Mouse (Mus musculus) heart, embryonic 16.5 days (tissue): ENCODE data around the gene Scamp5. TPM values are rescaled to one million over a fixed set of nuclear protein-coding genes. Genes with fewer than 3 reads are reported as not detected.

ENCODE experiments used
- ATAC-seq: fragments of 200-750 bp; cut with Nextera tagmentation; replicated peaks from 2 replicates; pipeline ENCODE4 v1.8.0; 2017; ENCODE audit warnings: moderate number of reproducible peaks; ENCODE audit not compliant: insufficient read depth, low FRiP score; ENCODE audit errors: extremely low read depth
- H3K27ac ChIP-seq: fragments of 300-500 bp; sonication (generic); 2 replicates; pipeline ENCODE4 v1.5.1; 2014; ENCODE audit warnings: mild to moderate bottlenecking, low read length, control low read depth, moderate library complexity
- H3K27me3 ChIP-seq: fragments of 300-500 bp; sonication (generic); 2 replicates; pipeline ENCODE4 v1.6.1; 2014; ENCODE audit warnings: low read length, mixed read lengths; ENCODE audit not compliant: control insufficient read depth, insufficient read depth
- H3K36me3 ChIP-seq: fragments of 300-500 bp; sonication (generic); 2 replicates; pipeline ENCODE4 v1.6.1; 2014; ENCODE audit not compliant: control insufficient read depth, insufficient read depth
- H3K4me1 ChIP-seq: fragments of 300-500 bp; sonication (generic); 2 replicates; pipeline ENCODE4 v1.6.1; 2014; ENCODE audit warnings: low read length, mixed read lengths; ENCODE audit not compliant: control insufficient read depth, insufficient read depth
- H3K4me2 ChIP-seq: fragments of 300-500 bp; sonication (generic); 2 replicates; pipeline ENCODE4 v1.6.1; 2014; ENCODE audit warnings: low read depth, mild to moderate bottlenecking, control low read depth, low read length
- H3K4me3 ChIP-seq: fragments of 300-500 bp; sonication (generic); 2 replicates; pipeline ENCODE4 v1.5.1; 2014; ENCODE audit warnings: mild to moderate bottlenecking, control low read depth, low read length
- H3K9ac ChIP-seq: fragments of 300-500 bp; sonication (generic); 2 replicates; pipeline ENCODE4 v1.6.1; 2014; ENCODE audit warnings: low read length, control low read depth
- H3K9me3 ChIP-seq: fragments of 300-500 bp; sonication (generic); replicated peaks from 2 replicates; pipeline ENCODE4 v1.6.1; 2016; ENCODE audit warnings: low read length; ENCODE audit not compliant: control insufficient read depth
- WGBS: fragments of 180-500 bp; shearing (Covaris S2); extraction: QIAGEN DNeasy Blood & Tissue Kit; methylation state at CpG from one replicate; pipeline ENCODE4 v1.1.7; 2014; 5-methylcytosine and 5-hydroxymethylcytosine counted together
- polyA plus RNA-seq: library from polyadenylated mRNA; unstranded; fragments of >200 nt; fragmentation: Nextera tagmentation; extraction: Ambion mirVana; gene quantifications from 2 replicates; pipeline ENCODE4 v1.2.1, GENCODE M21; 2015

Scamp5 gene
- polyA plus RNA-seq, 1 experiment from 2014 or later = 7.9 TPM

DNA sequence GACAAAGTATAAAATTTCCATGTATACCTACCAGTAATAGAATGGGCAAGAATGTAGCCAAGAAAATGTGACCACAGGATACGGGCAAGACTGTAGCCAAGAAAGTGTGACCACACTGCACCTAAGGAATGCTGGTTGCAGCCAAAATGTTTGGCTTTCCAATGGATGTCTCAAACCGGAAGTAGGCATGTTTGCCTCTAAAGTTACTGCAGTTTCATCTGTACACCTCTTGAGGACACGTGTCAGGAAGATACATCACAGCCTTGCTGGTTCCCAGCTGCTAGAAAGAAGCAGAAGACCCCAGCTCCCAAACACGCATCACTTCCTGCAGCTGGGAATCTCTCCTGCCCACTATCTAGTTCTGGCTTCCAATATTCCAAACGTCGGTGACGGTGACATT is 28.8 kb downstream of the Scamp5 start:
- Histone ChIP-seq H3K9me3 (no peaks in the 10 kb centered on the region), H3K4me2 (peak overlapping the region; percentile 77), H3K36me3 (no peaks in the 10 kb centered on the region), H3K4me3 (peak overlapping the region; percentile 64), H3K4me1 (peaks cover 22% of the 10 kb centered on the region), H3K27ac (peak overlapping the region; percentile 72), H3K9ac (peak overlapping the region; percentile 78), H3K27me3 (no peaks in the 10 kb centered on the region)
- 28% methylated on average over 7 of the region's 7 CpGs for WGBS
- ATAC-seq = no peak

GRCm38 (mm10) chr9:57437896-57438614 is 29.8 kb downstream of the Scamp5 start:
- no peak overlapping the region; the same call in 1 of the 2 replicates for H3K9ac ChIP-seq
- no peak overlapping the region for H3K4me2 ChIP-seq
- 67% methylated on average over 10 of the region's 10 CpGs for WGBS
- H3K4me3 ChIP-seq = no peak overlapping the region
- peaks cover 30% of the 10 kb centered on the region for H3K4me1 ChIP-seq
- H3K27me3 ChIP-seq = no peaks in the 10 kb centered on the region
- no peaks in the 10 kb centered on the region for H3K36me3 ChIP-seq
- H3K9me3 ChIP-seq = no peaks in the 10 kb centered on the region
- no peak for ATAC-seq
- no peak overlapping the region; the same call in 1 of the 2 replicates for H3K27ac ChIP-seq

DNA sequence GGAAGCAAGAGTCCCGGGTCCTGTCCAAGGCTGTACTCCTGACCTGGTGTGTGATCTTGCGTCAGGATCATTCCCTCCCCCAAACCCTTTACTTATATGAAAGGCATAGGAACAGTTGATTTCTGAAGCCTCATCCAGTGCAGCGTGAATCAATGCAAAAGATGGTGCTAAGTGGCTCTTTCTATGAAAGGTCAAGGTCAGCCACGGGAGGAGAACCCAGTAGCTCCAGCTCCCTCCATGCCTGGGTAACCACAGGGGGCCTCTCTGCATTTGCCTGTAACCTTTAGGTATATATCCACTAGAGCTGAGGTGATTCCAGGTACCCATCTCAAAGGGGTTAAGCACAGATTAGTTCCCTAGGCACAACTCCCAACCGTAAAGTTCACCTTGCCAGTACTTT is 31.7 kb downstream of the Scamp5 start:
- WGBS = 87% methylated on average over 5 of the region's 5 CpGs

DNA sequence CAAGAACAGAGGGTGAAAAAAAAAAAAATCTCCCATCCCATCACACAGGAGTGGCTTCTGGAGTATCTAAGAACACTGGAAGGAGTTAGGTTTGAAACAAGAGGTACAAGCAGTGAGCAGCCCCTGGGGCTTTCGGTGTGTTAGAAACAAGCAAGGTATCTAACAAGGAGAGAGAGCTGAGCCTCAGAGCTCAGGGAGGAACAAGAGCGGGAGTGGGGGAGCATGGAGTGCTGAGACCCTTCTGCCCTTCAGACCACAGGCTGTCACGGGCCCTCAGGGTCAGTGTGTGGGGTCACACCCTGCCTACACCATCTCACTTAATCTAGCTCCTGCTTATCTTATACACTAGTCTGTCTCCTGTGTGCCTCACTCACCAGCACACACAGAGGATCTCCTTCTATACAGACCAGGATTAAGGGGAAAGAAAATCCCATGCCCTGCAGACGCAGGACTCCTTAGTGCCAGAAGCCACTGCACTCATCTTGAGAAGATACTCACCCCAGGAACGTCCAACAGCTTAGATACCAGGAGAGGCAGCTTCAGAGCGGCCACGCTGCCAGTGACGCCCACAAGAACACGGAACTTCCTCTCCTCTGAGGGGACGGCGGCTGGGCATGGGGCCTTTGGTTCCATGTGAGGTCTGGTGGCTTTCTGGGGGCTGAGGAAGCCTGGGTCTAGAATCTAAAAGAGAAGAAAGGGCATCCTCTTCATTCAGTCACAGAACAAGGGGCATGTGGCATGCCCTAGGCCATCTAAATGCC is 33.3 kb downstream of the Scamp5 start:
- ATAC-seq = no peak
- WGBS = 80% methylated on average over 11 of the region's 11 CpGs
- Histone ChIP-seq H3K9me3 (no peaks in the 10 kb centered on the region), H3K27ac (no peak overlapping the region), H3K4me1 (peaks cover 37% of the 10 kb centered on the region), H3K4me2 (no peak overlapping the region), H3K4me3 (no peak overlapping the region), H3K9ac (no peak overlapping the region), H3K36me3 (no peaks in the 10 kb centered on the region), H3K27me3 (no peaks in the 10 kb centered on the region)

More for the DNA sequence above, 31.7 kb downstream of the Scamp5 start:
- H3K27ac ChIP-seq = no peak overlapping the region
- H3K27me3 ChIP-seq = no peaks in the 10 kb centered on the region
- no peaks in the 10 kb centered on the region for H3K36me3 ChIP-seq
- H3K9ac ChIP-seq = no peak overlapping the region
- ATAC-seq = no peak
- H3K9me3 ChIP-seq = no peaks in the 10 kb centered on the region
- H3K4me3 ChIP-seq = no peak overlapping the region
- peaks cover 37% of the 10 kb centered on the region for H3K4me1 ChIP-seq
- no peak overlapping the region for H3K4me2 ChIP-seq

DNA sequence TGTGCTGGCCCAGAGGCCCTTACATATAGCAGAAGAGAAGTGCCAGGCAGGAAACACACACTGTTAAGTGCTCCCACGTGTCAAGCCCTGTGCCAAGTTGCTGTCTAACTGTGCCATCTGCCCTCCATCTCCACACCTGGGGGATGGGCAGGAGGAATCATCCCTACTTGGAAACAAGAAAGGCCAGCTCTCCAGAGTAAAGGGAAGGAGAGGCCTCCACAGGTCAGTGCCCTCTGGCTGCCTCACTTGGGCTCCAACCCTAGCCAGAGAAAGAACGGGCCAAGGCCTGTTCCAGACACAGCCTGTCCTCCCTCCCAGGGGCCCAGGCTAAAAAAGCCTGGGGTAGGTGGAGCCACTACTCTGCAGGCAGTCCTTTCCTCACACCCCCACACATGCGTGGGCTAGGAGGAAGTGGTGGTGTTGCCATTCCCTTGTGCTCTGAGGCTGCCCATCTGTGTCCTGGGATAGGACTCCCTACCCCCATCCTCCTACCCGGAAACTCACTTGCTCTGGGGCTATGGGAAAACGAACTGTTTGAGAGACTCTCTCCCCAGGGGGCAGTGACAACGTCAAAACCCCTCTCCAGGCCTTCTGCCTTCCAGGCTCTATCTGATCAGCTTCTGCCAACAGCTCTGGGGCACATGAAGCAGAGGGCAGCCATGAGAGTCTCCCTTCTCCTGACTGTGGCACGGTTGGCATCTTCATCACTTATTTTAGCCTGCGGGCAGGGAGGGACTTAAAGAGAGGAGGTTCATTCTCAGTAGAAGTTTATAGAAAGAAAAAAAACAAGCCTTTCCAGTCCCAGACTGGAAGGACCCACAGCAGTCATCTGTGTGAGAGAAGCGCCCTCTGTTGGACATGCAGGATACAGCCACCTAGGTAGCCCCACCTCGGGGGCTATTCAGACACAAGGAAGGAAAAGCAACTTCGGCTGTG is 34.5 kb downstream of the Scamp5 start:
- Histone ChIP-seq H3K9me3 (no peaks in the 10 kb centered on the region), H3K9ac (peak overlapping the region; percentile 49), H3K27ac (peak overlapping the region; percentile 80), H3K4me3 (no peak overlapping the region), H3K36me3 (no peaks in the 10 kb centered on the region), H3K4me1 (peaks cover 34% of the 10 kb centered on the region), H3K27me3 (no peaks in the 10 kb centered on the region), H3K4me2 (peak overlapping the region; percentile 33; the same call in 1 of the 2 replicates)
- WGBS = 7% methylated on average over 11 of the region's 11 CpGs
- peak; percentile 85 for ATAC-seq

- 88% methylated on average over 3 of the region's 3 CpGs for WGBS
- peaks cover 25% of the 10 kb centered on the region for H3K4me1 ChIP-seq
These were observed 35.4 kb downstream of the Scamp5 start for GRCm38 (mm10) chr9:57432480-57432879.

GRCm38 (mm10) chr9:57431202-57431601 is 36.7 kb downstream of the Scamp5 start:
- Histone ChIP-seq H3K9ac (no peak overlapping the region), H3K4me2 (no peak overlapping the region), H3K27me3 (no peaks in the 10 kb centered on the region), H3K4me1 (peaks cover 20% of the 10 kb centered on the region), H3K4me3 (no peak overlapping the region), H3K36me3 (no peaks in the 10 kb centered on the region), H3K27ac (no peak overlapping the region), H3K9me3 (no peaks in the 10 kb centered on the region)
- ATAC-seq = no peak
- 59% methylated on average over 9 of the region's 9 CpGs for WGBS

More at GRCm38 (mm10) chr9:57432480-57432879, 35.4 kb downstream of the Scamp5 start:
- Histone ChIP-seq H3K4me2 (no peak overlapping the region), H3K27me3 (no peaks in the 10 kb centered on the region), H3K4me3 (no peak overlapping the region), H3K9me3 (no peaks in the 10 kb centered on the region), H3K36me3 (no peaks in the 10 kb centered on the region), H3K27ac (no peak overlapping the region; the same call in 1 of the 2 replicates), H3K9ac (peak overlapping the region; percentile 49)
- no peak for ATAC-seq

DNA sequence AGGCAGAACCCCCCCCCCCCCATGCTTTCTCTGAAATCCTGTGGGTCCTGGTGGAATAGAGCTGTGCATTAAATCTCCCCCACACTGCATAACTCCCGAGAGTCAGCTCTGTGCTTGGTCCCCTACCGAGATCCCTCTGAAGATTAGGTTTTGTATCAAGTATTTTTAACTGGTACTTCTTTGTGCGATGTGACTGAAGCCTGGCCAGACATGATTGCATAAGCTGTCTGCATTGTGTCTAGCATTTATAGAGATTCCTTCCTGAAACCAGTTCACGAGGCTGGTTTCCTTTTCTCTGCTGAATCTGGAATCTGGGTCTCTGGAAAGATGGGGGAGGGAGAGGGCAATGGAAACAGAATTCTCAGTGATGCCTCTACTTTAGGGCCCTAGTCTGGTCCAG is 39.5 kb downstream of the Scamp5 start:
- Histone ChIP-seq H3K27ac (no peak overlapping the region), H3K4me1 (peaks cover 26% of the 10 kb centered on the region), H3K36me3 (no peaks in the 10 kb centered on the region), H3K4me2 (no peak overlapping the region), H3K27me3 (no peaks in the 10 kb centered on the region), H3K9ac (no peak overlapping the region), H3K4me3 (no peak overlapping the region), H3K9me3 (no peaks in the 10 kb centered on the region)
- WGBS = 36% methylated on average over 4 of the region's 4 CpGs
- no peak for ATAC-seq
